Mouse (Mus musculus): ENCODE results near the gene Drd1. TPM values are rescaled to one million over a fixed set of nuclear protein-coding genes. Genes with fewer than 3 reads are reported as not detected.

Drd1 gene
- polyA plus RNA-seq, 1 experiment = not detected

- Histone ChIP-seq H3K79me3 (ENCODE audit: low read depth) (no peaks in the 10 kb centered on the region), H3K27me3 (ENCODE audit: control insufficient read depth, insufficient read depth, insufficient read length) (peaks cover 9% of the 10 kb centered on the region), H3ac (ENCODE audit: control insufficient read depth, insufficient read length, low read depth) (no peak overlapping the region), H3K36me3 (ENCODE audit: control insufficient read depth, insufficient read depth) (no peaks in the 10 kb centered on the region), H3K4me3 (ENCODE audit: insufficient read depth, poor library complexity, severe bottlenecking) (no peak overlapping the region), H3K79me2 (ENCODE audit: control insufficient read depth, insufficient read depth) (no peaks in the 10 kb centered on the region)
- TF ChIP-seq CEBPB (IDR thresholded peaks at IDR 0.05; ENCODE audit: low read depth) = no peak
- TF ChIP-seq USF1 (IDR thresholded peaks at IDR 0.05; ENCODE audit: low read depth) = no peak
- TF ChIP-seq MYOG (IDR thresholded peaks at IDR 0.05; ENCODE audit: control insufficient read depth, extremely low read depth, insufficient read length) = no peak
- no peak for TF ChIP-seq CTCF (IDR thresholded peaks at IDR 0.05; ENCODE audit: control insufficient read depth, insufficient read depth, insufficient read length)
- TF ChIP-seq FOSL1 (IDR thresholded peaks at IDR 0.05; ENCODE audit: insufficient read depth, low read length, poor library complexity, severe bottlenecking) = no peak
- TF ChIP-seq MAX (IDR thresholded peaks at IDR 0.05) = no peak
- TF ChIP-seq MYOD1 (IDR thresholded peaks at IDR 0.05; ENCODE audit: control insufficient read depth, insufficient read length, low read depth) = no peak
These were observed 7.8 kb upstream of the Drd1 start for GRCm38 (mm10) chr13:54063292-54063691.

DNA sequence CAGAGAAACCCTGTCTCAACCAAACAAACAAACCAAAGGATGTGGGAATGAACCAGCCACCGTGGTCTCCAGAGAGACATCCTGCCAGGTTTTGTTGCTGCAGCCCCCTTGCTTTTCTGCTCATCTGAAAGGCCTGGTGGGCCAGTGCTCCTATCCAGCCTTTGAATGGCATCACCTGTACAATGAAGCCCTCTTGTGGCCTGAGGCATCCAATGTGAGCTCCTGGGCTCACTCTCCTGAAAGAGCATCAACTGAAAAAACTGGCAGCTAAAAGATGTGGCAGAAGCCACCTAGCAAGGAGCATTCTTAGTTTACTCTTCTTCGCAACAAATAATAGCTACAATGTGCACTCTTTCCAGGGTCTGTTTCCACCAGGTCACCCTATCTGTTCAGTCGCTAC, 6.6 kb upstream of the Drd1 start:
- Histone ChIP-seq H3K36me3 (ENCODE audit: control insufficient read depth, insufficient read depth) (no peaks in the 10 kb centered on the region), H3ac (ENCODE audit: control insufficient read depth, insufficient read length, low read depth) (no peak overlapping the region), H3K27me3 (ENCODE audit: control insufficient read depth, insufficient read depth, insufficient read length) (peaks cover 17% of the 10 kb centered on the region), H3K4me3 (ENCODE audit: insufficient read depth, poor library complexity, severe bottlenecking) (no peak overlapping the region), H3K79me3 (ENCODE audit: low read depth) (no peaks in the 10 kb centered on the region), H3K79me2 (ENCODE audit: control insufficient read depth, insufficient read depth) (no peaks in the 10 kb centered on the region)
- TF ChIP-seq MYOG (IDR thresholded peaks at IDR 0.05; ENCODE audit: control insufficient read depth, extremely low read depth, insufficient read length) = no peak
- TF ChIP-seq FOSL1 (IDR thresholded peaks at IDR 0.05; ENCODE audit: insufficient read depth, low read length, poor library complexity, severe bottlenecking) = no peak
- TF ChIP-seq CEBPB (IDR thresholded peaks at IDR 0.05; ENCODE audit: low read depth) = no peak
- TF ChIP-seq CTCF (IDR thresholded peaks at IDR 0.05; ENCODE audit: control insufficient read depth, insufficient read depth, insufficient read length) = no peak
- no peak for TF ChIP-seq MAX (IDR thresholded peaks at IDR 0.05)
- no peak for TF ChIP-seq USF1 (IDR thresholded peaks at IDR 0.05; ENCODE audit: low read depth)
- TF ChIP-seq MYOD1 (IDR thresholded peaks at IDR 0.05; ENCODE audit: control insufficient read depth, insufficient read length, low read depth) = no peak

DNA sequence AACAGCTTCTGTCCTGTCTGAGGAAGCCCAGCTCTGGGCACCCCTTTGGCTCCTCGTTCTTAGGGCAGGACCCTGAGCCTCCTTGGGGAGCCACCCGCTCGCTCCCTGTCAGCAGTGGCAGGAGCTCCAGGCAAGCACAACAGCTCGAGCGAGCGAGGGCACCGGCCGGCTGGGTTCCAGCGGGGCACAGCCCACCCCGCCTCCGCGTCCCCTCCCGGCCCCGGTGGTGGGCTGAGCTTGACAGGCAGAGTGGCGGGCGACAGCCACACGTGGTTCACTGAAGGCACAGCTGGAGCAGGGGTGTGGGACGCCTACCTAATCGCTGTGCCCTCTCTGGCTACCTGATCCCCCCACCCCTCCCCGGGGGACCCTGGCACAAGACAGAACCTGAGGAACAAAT, 543 bp downstream of the Drd1 start:
- Histone ChIP-seq H3K27me3 (ENCODE audit: control insufficient read depth, insufficient read depth, insufficient read length) (peaks cover 67% of the 10 kb centered on the region), H3K79me2 (ENCODE audit: control insufficient read depth, insufficient read depth) (no peaks in the 10 kb centered on the region)
- TF ChIP-seq FOSL1 (IDR thresholded peaks at IDR 0.05; ENCODE audit: insufficient read depth, low read length, poor library complexity, severe bottlenecking) (no peak), CTCF (IDR thresholded peaks at IDR 0.05; ENCODE audit: control insufficient read depth, insufficient read depth, insufficient read length) (no peak), CEBPB (IDR thresholded peaks at IDR 0.05; ENCODE audit: low read depth) (no peak), MAX (IDR thresholded peaks at IDR 0.05) (no peak), MYOD1 (IDR thresholded peaks at IDR 0.05; ENCODE audit: control insufficient read depth, insufficient read length, low read depth) (no peak), USF1 (IDR thresholded peaks at IDR 0.05; ENCODE audit: low read depth) (no peak), MYOG (IDR thresholded peaks at IDR 0.05; ENCODE audit: control insufficient read depth, extremely low read depth, insufficient read length) (no peak)

DNA sequence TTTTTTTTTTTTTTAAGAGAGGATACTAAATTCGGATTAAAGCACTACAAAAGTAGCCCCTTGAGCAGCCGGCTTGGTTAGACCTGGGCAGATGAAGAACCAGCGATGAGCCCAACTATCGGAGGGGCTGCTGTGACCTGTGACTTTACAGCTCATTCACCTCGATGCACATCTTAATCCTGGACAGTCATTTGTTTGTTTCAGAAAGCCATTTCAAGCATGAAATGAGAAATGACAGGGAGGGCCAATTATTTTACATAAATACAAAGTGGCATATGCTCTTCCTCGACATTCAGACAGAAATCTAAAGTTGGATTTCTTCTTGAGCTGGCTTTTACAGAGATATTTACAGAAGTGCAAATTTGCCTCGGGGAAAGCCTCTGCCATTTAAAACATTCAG, 3.9 kb downstream of the Drd1 start:
- no peak for TF ChIP-seq CTCF (IDR thresholded peaks at IDR 0.05; ENCODE audit: control insufficient read depth, insufficient read depth, insufficient read length)
- TF ChIP-seq MAX (IDR thresholded peaks at IDR 0.05) = no peak
- TF ChIP-seq CEBPB (IDR thresholded peaks at IDR 0.05; ENCODE audit: low read depth) = no peak
- TF ChIP-seq USF1 (IDR thresholded peaks at IDR 0.05; ENCODE audit: low read depth) = no peak
- TF ChIP-seq FOSL1 (IDR thresholded peaks at IDR 0.05; ENCODE audit: insufficient read depth, low read length, poor library complexity, severe bottlenecking) = no peak
- Histone ChIP-seq H3ac (ENCODE audit: control insufficient read depth, insufficient read length, low read depth) (no peak overlapping the region), H3K4me3 (ENCODE audit: insufficient read depth, poor library complexity, severe bottlenecking) (no peak overlapping the region), H3K27me3 (ENCODE audit: control insufficient read depth, insufficient read depth, insufficient read length) (peaks cover 58% of the 10 kb centered on the region), H3K36me3 (ENCODE audit: control insufficient read depth, insufficient read depth) (no peaks in the 10 kb centered on the region), H3K79me3 (ENCODE audit: low read depth) (no peaks in the 10 kb centered on the region), H3K79me2 (ENCODE audit: control insufficient read depth, insufficient read depth) (no peaks in the 10 kb centered on the region)

More for the DNA sequence above, 543 bp downstream of the Drd1 start:
- Histone ChIP-seq H3K79me3 (ENCODE audit: low read depth) (no peaks in the 10 kb centered on the region), H3K4me3 (ENCODE audit: insufficient read depth, poor library complexity, severe bottlenecking) (no peak overlapping the region), H3K36me3 (ENCODE audit: control insufficient read depth, insufficient read depth) (no peaks in the 10 kb centered on the region), H3ac (ENCODE audit: control insufficient read depth, insufficient read length, low read depth) (no peak overlapping the region)

DNA sequence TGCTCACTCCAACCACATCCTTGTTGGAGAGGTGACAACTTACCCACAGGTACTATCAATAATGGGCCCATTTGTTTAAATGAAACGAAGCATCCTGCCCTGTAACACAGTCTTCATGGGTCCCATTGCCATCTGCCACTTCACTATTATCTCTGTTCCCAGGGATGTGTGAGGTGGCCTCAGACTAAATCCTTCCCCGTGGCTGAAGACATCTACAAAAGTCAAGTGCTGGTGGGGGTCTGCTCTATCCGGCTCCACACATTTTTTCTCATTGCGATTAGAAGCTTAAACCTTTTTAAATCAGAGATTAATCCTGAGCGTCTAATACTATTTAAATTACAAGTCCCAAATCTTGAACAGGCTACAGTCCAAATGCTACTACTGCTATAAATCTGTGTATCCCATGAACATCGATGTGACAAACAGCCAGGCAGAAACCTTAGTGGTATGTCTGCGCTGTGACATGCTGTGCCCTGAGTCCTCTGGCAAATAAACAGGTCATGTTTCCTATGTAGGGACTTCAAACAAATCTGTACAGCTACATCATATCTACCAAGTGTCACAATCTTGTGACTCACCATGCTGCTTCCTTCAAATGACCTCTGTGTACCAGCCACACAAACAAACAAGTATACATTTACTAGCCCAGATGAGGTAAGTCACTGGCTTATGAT, 6.7 kb downstream of the Drd1 start:
- peaks cover 31% of the 10 kb centered on the region for H3K27me3 ChIP-seq (ENCODE audit: control insufficient read depth, insufficient read depth, insufficient read length)
- H3K36me3 ChIP-seq (ENCODE audit: control insufficient read depth, insufficient read depth) = no peaks in the 10 kb centered on the region
- no peaks in the 10 kb centered on the region for H3K79me2 ChIP-seq (ENCODE audit: control insufficient read depth, insufficient read depth)
- no peak overlapping the region for H3ac ChIP-seq (ENCODE audit: control insufficient read depth, insufficient read length, low read depth)
- H3K4me3 ChIP-seq (ENCODE audit: insufficient read depth, poor library complexity, severe bottlenecking) = no peak overlapping the region
- no peak for TF ChIP-seq MYOD1 (IDR thresholded peaks at IDR 0.05; ENCODE audit: control insufficient read depth, insufficient read length, low read depth)
- no peak for TF ChIP-seq CEBPB (IDR thresholded peaks at IDR 0.05; ENCODE audit: low read depth)
- TF ChIP-seq USF1 (IDR thresholded peaks at IDR 0.05; ENCODE audit: low read depth) = no peak
- TF ChIP-seq FOSL1 (IDR thresholded peaks at IDR 0.05; ENCODE audit: insufficient read depth, low read length, poor library complexity, severe bottlenecking) = no peak
- TF ChIP-seq CTCF (IDR thresholded peaks at IDR 0.05; ENCODE audit: control insufficient read depth, insufficient read depth, insufficient read length) = no peak
- TF ChIP-seq MYOG (IDR thresholded peaks at IDR 0.05; ENCODE audit: control insufficient read depth, extremely low read depth, insufficient read length) = no peak
- TF ChIP-seq MAX (IDR thresholded peaks at IDR 0.05) = no peak
- no peaks in the 10 kb centered on the region for H3K79me3 ChIP-seq (ENCODE audit: low read depth)
